Mouse (Mus musculus) lung, adult 2 months (tissue): ENCODE data around the gene Cntfr.

Source experiments
- CTCF ChIP-seq: fragments of 200-500 bp; IDR thresholded peaks from 2 replicates; pipeline ENCODE4 v1.5.1; 2011; ENCODE audit warnings: mild to moderate bottlenecking, low read length, control low read depth; ENCODE audit not compliant: insufficient read depth
- POLR2A ChIP-seq: fragments of 200-500 bp; IDR thresholded peaks from 2 replicates; pipeline ENCODE4 v1.6.1; 2011; ENCODE audit warnings: low read depth, mild to moderate bottlenecking, control low read depth, low read length, borderline replicate concordance; ENCODE audit errors: extremely low read depth

DNA sequence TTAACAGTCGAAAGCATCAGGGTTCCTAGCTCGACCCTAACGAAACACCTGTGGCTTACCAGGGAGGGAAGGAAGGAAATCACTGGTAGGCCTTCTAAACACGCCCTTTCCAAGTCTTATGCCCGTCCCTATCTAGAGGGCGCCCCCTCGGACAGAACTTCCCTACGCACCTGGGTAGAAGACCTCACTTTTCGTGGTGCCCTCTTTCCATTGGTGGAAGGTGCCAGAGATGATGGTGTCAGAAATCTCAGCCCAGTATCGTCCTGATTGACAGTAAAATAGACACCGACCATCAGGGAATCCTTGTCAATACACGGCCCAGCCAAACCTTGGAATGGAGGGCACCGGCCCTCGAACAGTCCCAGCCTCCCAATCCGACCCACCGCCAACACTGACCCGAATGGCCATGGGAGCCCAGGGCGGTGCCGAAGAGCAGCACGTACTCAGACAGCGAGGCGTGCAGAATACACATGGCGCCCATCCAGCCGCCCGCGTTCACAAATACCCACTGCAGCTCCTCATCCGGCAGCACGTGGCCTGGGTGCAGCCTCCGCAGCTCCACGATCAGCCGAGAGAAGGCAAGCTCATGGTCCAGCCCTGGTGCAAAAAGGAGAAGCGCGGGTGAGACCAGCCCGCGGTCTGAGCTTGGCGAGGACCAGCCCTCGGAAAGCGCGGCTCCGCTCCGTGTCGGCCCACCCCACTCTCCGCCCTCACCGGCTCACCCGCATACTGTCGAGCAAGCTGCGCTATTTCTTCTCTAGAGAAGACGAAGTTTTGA lies 43.7 kb upstream of the Cntfr start:
- TF ChIP-seq CTCF: no peak
- TF ChIP-seq POLR2A: no peak
